Mouse (Mus musculus): ENCODE data around the gene Ndrg4. TPM values are rescaled to one million over a fixed set of nuclear protein-coding genes. Genes with fewer than 3 reads are reported as not detected.

The Ndrg4 gene
- total RNA-seq, 1 experiment from 2014 or later = not detected

- no peak for ATAC-seq (replicated peaks; ENCODE audit: insufficient number of reproducible peaks, low FRiP score, low TSS enrichment, poor library complexity, severe bottlenecking)
Observed at GRCm38 (mm10) chr8:95672811-95673210, 4.0 kb upstream of the Ndrg4 start.

GRCm38 (mm10) chr8:95677591-95678023 lies 827 bp downstream of the Ndrg4 start:
- ATAC-seq (replicated peaks; ENCODE audit: insufficient number of reproducible peaks, low FRiP score, low TSS enrichment, poor library complexity, severe bottlenecking) = no peak

GRCm38 (mm10) chr8:95678024-95678611 lies 1.3 kb downstream of the Ndrg4 start:
- ATAC-seq (replicated peaks; ENCODE audit: insufficient number of reproducible peaks, low FRiP score, low TSS enrichment, poor library complexity, severe bottlenecking) = no peak

- no peak for ATAC-seq (replicated peaks; ENCODE audit: insufficient number of reproducible peaks, low FRiP score, low TSS enrichment, poor library complexity, severe bottlenecking)
Observed at GRCm38 (mm10) chr8:95688073-95688672, 11.4 kb downstream of the Ndrg4 start.

- ATAC-seq (replicated peaks; ENCODE audit: insufficient number of reproducible peaks, low FRiP score, low TSS enrichment, poor library complexity, severe bottlenecking) = no peak
Observed at GRCm38 (mm10) chr8:95690929-95691541, 14.3 kb downstream of the Ndrg4 start.

GRCm38 (mm10) chr8:95694631-95695030 lies 17.9 kb downstream of the Ndrg4 start:
- no peak for ATAC-seq (replicated peaks; ENCODE audit: insufficient number of reproducible peaks, low FRiP score, low TSS enrichment, poor library complexity, severe bottlenecking)

- no peak for ATAC-seq (replicated peaks; ENCODE audit: insufficient number of reproducible peaks, low FRiP score, low TSS enrichment, poor library complexity, severe bottlenecking)
Observed at GRCm38 (mm10) chr8:95696661-95697060, 19.9 kb downstream of the Ndrg4 start.

GRCm38 (mm10) chr8:95697128-95697527 lies 20.3 kb downstream of the Ndrg4 start:
- ATAC-seq (replicated peaks; ENCODE audit: insufficient number of reproducible peaks, low FRiP score, low TSS enrichment, poor library complexity, severe bottlenecking) = no peak

- ATAC-seq (replicated peaks; ENCODE audit: insufficient number of reproducible peaks, low FRiP score, low TSS enrichment, poor library complexity, severe bottlenecking) = no peak
Observed at GRCm38 (mm10) chr8:95698179-95698578, 21.4 kb downstream of the Ndrg4 start.

- ATAC-seq (replicated peaks; ENCODE audit: insufficient number of reproducible peaks, low FRiP score, low TSS enrichment, poor library complexity, severe bottlenecking) = no peak
Observed at GRCm38 (mm10) chr8:95700282-95700681, 23.5 kb downstream of the Ndrg4 start.

GRCm38 (mm10) chr8:95701809-95702208 lies 25.0 kb downstream of the Ndrg4 start:
- ATAC-seq (replicated peaks; ENCODE audit: insufficient number of reproducible peaks, low FRiP score, low TSS enrichment, poor library complexity, severe bottlenecking) = no peak

GRCm38 (mm10) chr8:95702480-95703446 lies 26.0 kb downstream of the Ndrg4 start:
- ATAC-seq (replicated peaks; ENCODE audit: insufficient number of reproducible peaks, low FRiP score, low TSS enrichment, poor library complexity, severe bottlenecking) = no peak

- ATAC-seq (replicated peaks; ENCODE audit: insufficient number of reproducible peaks, low FRiP score, low TSS enrichment, poor library complexity, severe bottlenecking) = no peak
Observed at GRCm38 (mm10) chr8:95703461-95704260, 26.9 kb downstream of the Ndrg4 start.

GRCm38 (mm10) chr8:95704538-95704937 lies 27.8 kb downstream of the Ndrg4 start:
- ATAC-seq (replicated peaks; ENCODE audit: insufficient number of reproducible peaks, low FRiP score, low TSS enrichment, poor library complexity, severe bottlenecking) = no peak

- ATAC-seq (replicated peaks; ENCODE audit: insufficient number of reproducible peaks, low FRiP score, low TSS enrichment, poor library complexity, severe bottlenecking) = no peak
Observed at GRCm38 (mm10) chr8:95709579-95709978, 32.8 kb downstream of the Ndrg4 start.

- ATAC-seq (replicated peaks; ENCODE audit: insufficient number of reproducible peaks, low FRiP score, low TSS enrichment, poor library complexity, severe bottlenecking) = no peak
Observed at GRCm38 (mm10) chr8:95711029-95711428, 34.2 kb downstream of the Ndrg4 start.

- ATAC-seq (replicated peaks; ENCODE audit: insufficient number of reproducible peaks, low FRiP score, low TSS enrichment, poor library complexity, severe bottlenecking) = no peak
Observed at GRCm38 (mm10) chr8:95712395-95712794, 35.6 kb downstream of the Ndrg4 start.
